Mouse (Mus musculus) kidney, adult 2 months (tissue): Measurements from ENCODE around the gene 2510039O18Rik. TPM values are rescaled to one million over a fixed set of nuclear protein-coding genes. Genes with fewer than 3 reads are reported as not detected.

Experiments
- DNase-seq: peaks from one replicate; pipeline ENCODE4 v3.0.0; 2021
- H3K27ac ChIP-seq: fragments of 200-500 bp; 2 replicates; pipeline ENCODE4 v1.5.1; 2012; ENCODE audit warnings: low read depth, low read length, control low read depth, inconsistent platforms; ENCODE audit not compliant: insufficient read depth
- H3K27me3 ChIP-seq: fragments of 200-500 bp; replicated peaks from 2 replicates; pipeline ENCODE4 v1.6.1; 2012; ENCODE audit warnings: mild to moderate bottlenecking, moderate library complexity, low read length, inconsistent platforms; ENCODE audit not compliant: control insufficient read depth, insufficient read depth
- H3K36me3 ChIP-seq: fragments of 200-500 bp; 2 replicates; pipeline ENCODE4 v1.6.1; 2012; ENCODE audit warnings: mild to moderate bottlenecking, moderate library complexity, low read length, inconsistent platforms; ENCODE audit not compliant: control insufficient read depth, insufficient read depth
- H3K4me1 ChIP-seq: fragments of 200-500 bp; 2 replicates; pipeline ENCODE4 v1.6.1; 2011; ENCODE audit warnings: low read length; ENCODE audit not compliant: control insufficient read depth, insufficient read depth
- H3K4me3 ChIP-seq: fragments of 200-500 bp; 2 replicates; pipeline ENCODE4 v1.5.1; 2011; ENCODE audit warnings: mild to moderate bottlenecking, low read depth, low read length, control low read depth; ENCODE audit not compliant: insufficient read depth
- CTCF ChIP-seq: fragments of 200-500 bp; conservative IDR thresholded peaks from 2 replicates; pipeline ENCODE4 v1.5.1; 2011; ENCODE audit warnings: low read depth, mild to moderate bottlenecking, control low read depth, low read length, moderate library complexity, mixed read lengths; ENCODE audit not compliant: insufficient read depth, insufficient read length
- POLR2A ChIP-seq: fragments of 200-500 bp; IDR thresholded peaks from one replicate; pipeline ENCODE4 v1.6.1; 2011; ENCODE audit warnings: low read depth, low read length, control low read depth
- WGBS: fragments of 180-500 bp; shearing (Covaris S2); methylation state at CpG from one replicate; pipeline ENCODE4 v1.1.7; 2018; 5-methylcytosine and 5-hydroxymethylcytosine counted together
- polyA plus RNA-seq: library from polyadenylated mRNA; depleted of rRNA; stranded (reverse); fragments of >200 nt; gene quantifications from 2 replicates; pipeline ENCODE4 v1.2.3, GENCODE M21; 2012; rRNA removed

Gene 2510039O18Rik
- 62.6 and 82.4 TPM in 2 replicates for polyA plus RNA-seq

DNA sequence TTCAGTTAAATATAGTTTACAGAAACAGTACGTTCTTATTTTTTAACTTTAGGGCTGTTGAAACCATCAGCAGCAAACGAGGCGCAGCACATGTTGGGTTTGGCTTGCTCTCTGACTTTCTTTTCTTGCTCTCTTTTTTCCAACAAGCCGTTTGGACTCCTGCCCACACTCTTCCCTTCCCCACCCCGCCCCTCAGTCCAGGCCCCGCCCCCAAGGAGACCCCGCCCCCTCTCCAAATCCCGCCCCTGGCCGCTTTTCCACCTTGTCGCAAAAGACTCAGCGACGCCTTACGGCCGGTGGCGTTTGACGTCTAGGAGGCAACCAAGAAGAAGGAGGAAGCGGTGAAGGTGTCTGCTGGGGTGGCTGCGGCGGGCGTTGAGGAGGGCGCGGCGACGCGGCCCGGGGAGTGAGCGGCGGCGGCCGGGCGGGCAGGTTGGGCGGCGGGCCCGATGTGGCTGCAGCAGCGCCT, at the start of gene 2510039O18Rik:
TSS of gene 2510039O18Rik (plus strand) at position 320 of the 469 bp plus-strand sequence.
- whole genome bisulfite sequencing, result 2% methylated on average over 31 of the region's 35 CpGs
- H3K27me3 ChIP-seq, result no peaks in the 10 kb centered on the region
- DNase-seq, result peak; percentile 92
- peaks cover 10% of the 10 kb centered on the region for H3K36me3 ChIP-seq
- peak within 1 kb of the TSS; percentile 49 for H3K27ac ChIP-seq
- H3K4me1 ChIP-seq, result peaks cover 25% of the 10 kb centered on the region
- no peak for TF ChIP-seq CTCF
- peak; percentile 70 for TF ChIP-seq POLR2A
- H3K4me3 ChIP-seq, result peak within 1 kb of the TSS; percentile 82

- 82% methylated on average over 4 of the region's 4 CpGs for WGBS
- DNase-seq, result no peak
- Histone ChIP-seq H3K4me1 (no peaks in the 10 kb centered on the region; the same call in 1 of the 2 replicates), H3K27ac (no peak overlapping the region), H3K4me3 (no peak overlapping the region), H3K36me3 (no peaks in the 10 kb centered on the region; the same call in none of the 2 replicates), H3K27me3 (no peaks in the 10 kb centered on the region)
- TF ChIP-seq CTCF (no peak), POLR2A (no peak)
These were observed 44.8 kb upstream of the 2510039O18Rik start for GRCm38 (mm10) chr4:147895815-147896330.

DNA sequence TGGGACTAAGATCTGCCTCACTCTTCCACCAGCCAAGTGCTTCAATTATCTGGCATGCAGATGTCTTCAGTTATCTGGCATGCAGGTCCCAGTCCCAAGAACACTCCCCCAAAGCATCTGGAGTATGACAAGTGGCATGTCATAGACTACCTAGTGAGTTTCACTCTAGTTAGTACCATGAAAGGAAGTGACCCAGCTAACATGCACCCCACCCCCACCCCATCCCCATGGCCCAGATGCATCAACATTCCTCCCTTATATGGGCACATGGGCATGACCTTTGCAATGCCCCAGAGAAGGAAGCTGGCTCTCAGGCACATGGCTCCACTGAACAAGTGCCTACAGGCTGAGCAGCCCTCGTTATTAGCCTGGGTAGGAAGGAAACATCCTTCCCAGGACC, 44.3 kb upstream of the 2510039O18Rik start:
- Histone ChIP-seq H3K27me3 (no peaks in the 10 kb centered on the region), H3K27ac (no peak overlapping the region), H3K4me3 (no peak overlapping the region), H3K36me3 (no peaks in the 10 kb centered on the region; the same call in none of the 2 replicates), H3K4me1 (no peaks in the 10 kb centered on the region; the same call in 1 of the 2 replicates)
- no peak for TF ChIP-seq POLR2A
- no peak for DNase-seq
- WGBS, result 31% methylated on average over 1 of the region's 1 CpGs

DNA sequence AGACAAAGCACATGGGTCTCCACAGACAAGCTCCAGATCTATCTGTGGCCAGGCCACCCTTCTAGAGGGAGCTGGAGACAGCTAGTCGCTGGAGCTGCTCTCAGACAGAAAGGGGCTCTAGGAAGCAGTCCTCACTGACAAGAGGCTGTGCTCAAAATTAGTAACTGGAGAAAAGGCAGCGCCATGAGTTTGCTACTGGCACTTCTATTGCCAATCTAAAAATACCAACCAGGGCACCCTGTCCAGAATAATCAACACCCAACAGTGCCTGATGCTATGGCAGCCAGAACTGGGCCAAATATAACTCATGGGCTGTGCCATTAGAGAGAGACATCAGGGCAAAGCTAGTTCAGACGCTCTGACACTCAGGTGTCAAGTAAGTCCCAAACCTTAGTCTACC, 43.3 kb upstream of the 2510039O18Rik start:
- H3K36me3 ChIP-seq, result no peaks in the 10 kb centered on the region; the same call in none of the 2 replicates
- H3K27me3 ChIP-seq, result no peaks in the 10 kb centered on the region
- no peaks in the 10 kb centered on the region; the same call in 1 of the 2 replicates for H3K4me1 ChIP-seq
- H3K4me3 ChIP-seq, result no peak overlapping the region
- TF ChIP-seq POLR2A (no peak), CTCF (no peak)
- no peak overlapping the region for H3K27ac ChIP-seq
- no peak for DNase-seq
- WGBS, result 87% methylated on average over 3 of the region's 3 CpGs

GRCm38 (mm10) chr4:147900452-147900851, 40.2 kb upstream of the 2510039O18Rik start:
- Histone ChIP-seq H3K4me3 (no peak overlapping the region), H3K27ac (no peak overlapping the region), H3K4me1 (peaks cover 9% of the 10 kb centered on the region; the same call in 1 of the 2 replicates), H3K36me3 (no peaks in the 10 kb centered on the region; the same call in none of the 2 replicates), H3K27me3 (no peaks in the 10 kb centered on the region)
- peak; percentile 25 for DNase-seq
- no peak for TF ChIP-seq CTCF
- TF ChIP-seq POLR2A, result no peak
- 59% methylated on average over 7 of the region's 7 CpGs for WGBS

DNA sequence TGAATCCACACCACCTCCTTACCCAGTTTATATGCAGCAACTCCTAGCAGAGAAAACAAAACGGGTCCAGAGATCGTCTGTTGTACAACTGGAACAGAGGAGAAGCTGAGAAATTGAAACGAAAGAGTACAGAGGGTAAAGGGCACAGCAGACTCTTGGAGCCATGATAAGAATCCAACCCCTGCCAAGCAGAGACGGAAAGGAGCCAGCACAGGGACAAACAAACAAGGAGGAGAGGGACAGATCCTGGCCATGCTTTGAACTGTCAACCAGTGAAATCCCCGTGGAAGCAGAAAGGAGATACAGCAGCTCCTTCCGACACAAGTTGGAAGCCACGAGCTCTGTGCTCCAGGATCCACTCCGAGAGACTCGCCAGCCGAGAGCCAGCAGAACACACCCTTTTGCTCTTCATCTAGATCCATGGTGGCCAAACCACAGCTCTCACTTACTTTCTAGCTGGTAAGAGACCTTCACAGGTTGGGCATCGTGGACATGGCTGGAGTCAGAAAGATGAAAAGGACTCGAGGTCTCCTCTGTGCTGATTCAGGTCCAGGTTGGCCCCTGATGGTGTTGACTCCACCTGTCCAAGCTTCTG, 37.7 kb upstream of the 2510039O18Rik start:
- 0 out of 2 replicates have a peak, but pooled peaks cover 9% of the 10 kb centered on the region for H3K4me1 ChIP-seq
- no peaks in the 10 kb centered on the region; the same call in none of the 2 replicates for H3K36me3 ChIP-seq
- peak overlapping the region; percentile 97; the same call in 1 of the 2 replicates for H3K27ac ChIP-seq
- 65% methylated on average over 12 of the region's 12 CpGs for WGBS
- peak; percentile 69 for DNase-seq
- no peak for TF ChIP-seq CTCF
- no peak for TF ChIP-seq POLR2A
- H3K4me3 ChIP-seq, result 0 out of 2 replicates have a peak overlapping the region, but pooled peaks have one; percentile 79
- H3K27me3 ChIP-seq, result no peaks in the 10 kb centered on the region

GRCm38 (mm10) chr4:147903601-147904000, 37.1 kb upstream of the 2510039O18Rik start:
- Histone ChIP-seq H3K4me1 (0 out of 2 replicates have a peak, but pooled peaks cover 9% of the 10 kb centered on the region), H3K27ac (peak overlapping the region; percentile 97), H3K27me3 (no peaks in the 10 kb centered on the region), H3K4me3 (peak overlapping the region; percentile 79), H3K36me3 (no peaks in the 10 kb centered on the region; the same call in none of the 2 replicates)
- no peak for DNase-seq
- whole genome bisulfite sequencing, result 35% methylated on average over 3 of the region's 3 CpGs
- TF ChIP-seq POLR2A (no peak), CTCF (no peak)
